Mouse (Mus musculus): ENCODE measurements around the gene Fam120b.

DNA sequence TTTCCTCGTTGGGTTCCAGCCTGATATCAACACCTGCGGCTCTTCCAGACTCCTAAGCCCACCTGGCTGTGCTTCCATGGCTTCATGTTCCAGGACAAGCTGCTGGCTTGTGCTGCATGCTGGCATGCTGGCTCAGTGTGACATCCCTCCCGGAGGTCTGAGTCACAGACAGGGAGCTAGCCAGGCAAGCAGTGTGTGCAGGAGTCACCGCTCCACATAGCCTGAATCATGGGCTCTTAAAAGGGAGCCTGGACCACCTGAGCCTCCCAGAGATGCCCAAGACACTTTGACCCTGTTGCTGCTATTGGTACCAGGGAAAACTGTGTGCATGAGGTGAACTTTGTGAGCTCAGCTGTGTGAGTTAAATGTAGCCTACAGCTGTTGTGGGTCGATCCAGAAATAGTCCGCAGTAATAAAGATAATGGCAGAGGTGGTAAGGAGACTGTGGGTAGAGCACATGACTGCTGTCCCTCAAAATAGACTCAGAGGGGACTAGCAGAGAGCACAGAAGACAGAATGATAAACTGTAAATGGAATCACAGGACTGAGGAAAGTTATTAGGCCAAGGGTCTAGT lies 66.0 kb downstream of the Fam120b start:
- no peak for TF ChIP-seq ZNF384 (IDR thresholded peaks at IDR 0.05; ENCODE audit: low read depth, low read length)
- TF ChIP-seq ELF1 (IDR thresholded peaks at IDR 0.05; ENCODE audit: low read depth, low read length) = no peak
- no peak for TF ChIP-seq EP300 (IDR thresholded peaks at IDR 0.05; ENCODE audit: low read length)
- TF ChIP-seq CTCF (conservative IDR thresholded peaks at IDR 0.05 in 1 of 2, IDR thresholded peaks at IDR 0.05 in 1 of 2; ENCODE audit: low read depth in 2 of 2, low read length in 2 of 2) = no peak
- TF ChIP-seq CHD2 (IDR thresholded peaks at IDR 0.05; ENCODE audit: low read length) = no peak
- no peak for TF ChIP-seq POLR2A (IDR thresholded peaks at IDR 0.05; ENCODE audit: low read depth, low read length)
- no peak for TF ChIP-seq SMC3 (IDR thresholded peaks at IDR 0.05; ENCODE audit: low read depth, low read length)
- no peak for TF ChIP-seq KAT2A (IDR thresholded peaks at IDR 0.05; ENCODE audit: insufficient replicate concordance, low read length)
- no peak for TF ChIP-seq MAFK (IDR thresholded peaks at IDR 0.05; ENCODE audit: insufficient replicate concordance, low read length)
